Mouse (Mus musculus): ENCODE data around the gene Zbtb16.

Gene Zbtb16

DNA sequence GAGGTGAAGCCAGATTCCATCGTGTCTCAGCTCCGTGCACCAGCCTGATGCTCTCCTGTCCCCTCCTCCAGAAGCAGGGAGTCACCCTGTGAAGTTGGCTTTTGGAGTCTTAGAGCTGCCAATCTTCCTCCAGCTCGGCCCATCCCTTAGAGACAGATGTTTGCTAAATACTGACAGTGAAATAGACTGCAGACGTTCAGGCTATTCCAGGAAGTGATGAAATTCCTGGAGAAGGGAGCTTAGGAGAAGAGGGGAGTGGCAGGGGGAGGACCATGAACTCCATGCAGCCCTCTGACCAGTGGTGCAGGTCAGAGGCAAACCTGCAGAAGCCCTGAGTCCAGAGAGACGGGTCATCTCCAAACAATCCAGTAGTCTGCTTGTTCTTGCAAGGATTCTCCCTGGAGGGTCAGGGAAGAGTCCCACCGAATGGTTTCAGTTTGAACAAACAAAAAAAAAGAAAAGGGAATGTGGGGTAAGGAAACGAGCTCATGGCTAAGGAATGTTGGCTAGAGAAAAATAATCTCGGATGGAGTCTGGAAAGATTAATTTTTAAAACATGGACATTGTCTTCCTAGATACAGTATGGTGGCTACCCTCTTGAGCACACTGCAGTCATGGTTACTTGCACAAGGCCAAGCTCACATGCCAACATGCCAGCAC lies 231.0 kb downstream of the Zbtb16 start, which contains the start of gene Nnmt:
Gene Nnmt, minus strand, starts transcription at position 215 of the 660 bp plus-strand sequence.
- Histone ChIP-seq H3K27me3 (ENCODE audit: control insufficient read depth, insufficient read depth, low read length, poor library complexity, severe bottlenecking) (no peaks in the 10 kb centered on the region), H3K36me3 (ENCODE audit: control insufficient read depth, insufficient read depth, low read length, poor library complexity, severe bottlenecking) (no peaks in the 10 kb centered on the region)
- DNase-seq (ENCODE audit: low read depth, low spot score): no peak

Data from splenic B cell, adult 2 months (primary cell).